Mouse (Mus musculus) MEL-GATA-1-ER (cell line): ENCODE data around the gene Neurog3.

Experiments
- DNase-seq: peaks from one replicate; pipeline ENCODE4 v3.0.0-alpha.2; 2012; ENCODE audit warnings: low read depth; ENCODE audit errors: extremely low read depth

Gene Neurog3

DNA sequence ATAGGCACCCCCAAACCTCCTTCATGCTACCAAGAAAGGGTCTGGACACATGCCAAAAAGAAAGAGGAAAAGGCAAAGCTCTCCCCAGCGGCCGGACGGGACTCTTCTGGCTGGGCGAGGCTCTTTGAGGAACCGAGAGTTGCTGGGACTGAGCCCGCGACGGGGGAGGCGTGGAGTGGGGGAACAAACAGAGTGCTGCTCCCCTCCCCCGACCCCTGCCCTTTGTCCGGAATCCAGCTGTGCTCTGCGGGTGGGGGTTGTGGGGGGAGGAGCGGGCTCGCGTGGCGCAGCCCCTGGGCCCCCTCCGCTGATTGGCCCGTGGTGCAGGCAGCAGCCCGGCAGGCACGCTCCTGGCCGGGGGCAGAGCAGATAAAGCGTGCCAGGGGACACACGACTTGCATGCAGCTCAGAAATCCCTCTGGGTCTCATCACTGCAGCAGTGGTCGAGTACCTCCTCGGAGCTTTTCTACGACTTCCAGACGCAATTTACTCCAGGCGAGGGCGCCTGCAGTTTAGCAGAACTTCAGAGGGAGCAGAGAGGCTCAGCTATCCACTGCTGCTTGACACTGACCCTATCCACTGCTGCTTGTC is at the start of gene Neurog3:
TSS of gene Neurog3 (plus strand) at position 400 of the 591 bp plus-strand sequence.
- DNase-seq = no peak

DNA sequence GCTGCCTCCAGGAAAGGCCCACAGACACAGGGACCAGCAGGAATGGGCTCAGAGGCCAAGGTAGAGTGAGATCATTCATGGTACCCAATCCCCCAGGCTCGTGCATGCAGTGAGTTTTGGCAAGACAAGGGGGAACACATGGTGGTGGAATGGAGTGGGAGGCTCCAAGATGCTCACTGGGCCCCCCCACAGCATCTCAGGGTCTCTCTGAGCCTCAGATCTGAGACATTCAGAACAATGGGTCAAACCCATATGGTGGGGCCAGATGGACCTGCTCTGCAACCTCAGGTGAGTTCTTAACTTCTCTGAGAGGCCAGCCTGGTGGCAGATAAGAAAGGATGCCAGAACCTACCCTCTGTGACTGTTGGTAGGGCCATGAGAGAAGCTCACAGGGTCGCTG is 46.8 kb upstream of the Neurog3 start:
- no peak for DNase-seq

DNA sequence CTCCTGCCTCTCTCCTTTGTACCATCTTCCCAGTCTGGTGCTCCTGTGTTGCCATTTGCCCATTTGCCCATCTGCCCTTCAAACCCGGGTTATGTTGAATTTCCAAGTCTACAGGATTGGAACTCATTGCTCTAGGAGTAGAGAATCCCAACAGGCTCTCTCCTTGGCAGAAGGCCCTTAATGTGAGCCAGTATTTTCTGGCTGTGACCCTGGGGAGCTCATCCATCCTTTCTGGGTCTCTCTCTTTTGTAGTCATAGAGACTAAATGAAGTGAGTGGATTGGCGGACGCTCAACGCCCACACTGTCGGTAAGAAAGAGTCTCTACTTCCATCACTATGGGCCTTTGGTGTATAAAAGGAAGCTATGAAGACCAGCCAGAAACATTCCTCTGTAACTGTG is 46.1 kb upstream of the Neurog3 start:
- DNase-seq = no peak

DNA sequence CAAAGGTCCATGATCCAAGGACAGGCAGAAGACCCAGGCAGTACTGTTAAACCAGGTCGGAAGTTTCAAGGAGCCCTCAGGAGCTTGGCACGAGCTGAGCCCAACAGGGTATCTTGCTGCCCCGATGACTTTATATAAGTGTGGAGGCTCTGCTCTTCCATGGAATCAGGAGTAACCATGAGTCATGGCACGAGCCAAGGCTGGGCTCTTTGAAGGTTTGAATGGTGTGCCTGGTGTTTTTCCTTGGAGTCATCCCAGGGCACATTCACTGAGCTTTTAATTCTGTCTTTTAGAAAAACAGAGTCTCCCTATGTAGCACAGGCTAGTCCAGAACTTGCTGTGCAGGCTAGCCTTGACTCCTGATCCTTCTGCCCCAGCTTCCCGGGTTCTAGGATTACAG is 44.5 kb upstream of the Neurog3 start:
- no peak for DNase-seq

DNA sequence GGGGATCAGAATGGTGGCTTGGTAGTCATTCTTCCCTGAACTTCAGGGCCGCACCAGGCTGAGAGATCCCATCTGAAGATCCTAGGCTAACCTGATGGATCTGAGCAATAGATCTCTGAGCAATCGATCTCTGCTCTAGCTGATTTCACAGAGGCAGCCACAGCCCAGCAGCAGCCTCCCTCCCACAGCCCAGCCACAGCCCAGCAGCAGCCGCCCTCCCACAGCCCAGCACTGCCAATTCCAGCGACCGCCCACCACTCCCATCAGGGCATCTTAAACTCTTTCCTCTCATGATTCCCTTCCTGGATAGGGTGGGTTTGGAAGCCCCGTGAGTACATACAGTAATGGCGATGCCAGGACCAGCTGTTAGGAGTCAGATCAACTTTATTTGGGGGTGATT is 43.8 kb upstream of the Neurog3 start:
- no peak for DNase-seq

DNA sequence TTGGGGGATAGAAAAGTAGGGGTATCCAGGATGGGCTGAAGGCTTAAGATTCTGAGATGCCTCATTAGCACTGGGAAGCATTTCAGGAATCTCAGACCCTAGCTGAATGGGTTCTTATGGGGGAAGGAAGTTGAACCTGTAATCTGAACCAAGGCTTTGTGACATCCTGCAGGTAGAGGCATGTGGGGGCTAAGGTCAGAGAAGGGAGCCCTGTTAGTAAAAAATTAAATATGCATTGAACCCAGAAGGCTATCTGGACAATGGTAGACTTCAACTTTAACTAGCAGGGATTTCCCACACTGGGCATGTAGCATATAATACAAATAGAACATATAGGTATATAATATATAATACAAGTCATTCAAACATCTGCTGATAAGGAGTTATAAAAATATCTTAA is 43.4 kb upstream of the Neurog3 start:
- DNase-seq = no peak

DNA sequence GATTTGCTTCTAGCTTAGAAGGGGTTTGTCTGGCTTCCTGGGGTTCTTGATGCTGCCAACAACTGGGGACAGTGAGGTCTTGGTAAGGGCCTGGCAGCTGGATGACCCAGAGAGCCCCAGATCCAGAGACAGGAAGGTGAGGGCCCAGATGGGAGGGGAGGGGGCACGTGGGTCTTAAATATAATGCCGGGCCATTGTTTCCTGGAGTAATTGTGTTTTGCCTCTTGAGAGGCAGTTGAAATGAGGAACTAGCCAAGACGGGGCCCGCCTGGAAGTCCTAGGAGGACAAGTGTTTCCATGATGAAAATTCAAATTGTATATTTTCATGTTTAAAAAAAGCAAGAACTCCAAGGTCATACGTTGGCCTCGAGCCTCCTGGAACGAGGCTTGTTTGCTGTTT is 39.0 kb upstream of the Neurog3 start:
- no peak for DNase-seq

DNA sequence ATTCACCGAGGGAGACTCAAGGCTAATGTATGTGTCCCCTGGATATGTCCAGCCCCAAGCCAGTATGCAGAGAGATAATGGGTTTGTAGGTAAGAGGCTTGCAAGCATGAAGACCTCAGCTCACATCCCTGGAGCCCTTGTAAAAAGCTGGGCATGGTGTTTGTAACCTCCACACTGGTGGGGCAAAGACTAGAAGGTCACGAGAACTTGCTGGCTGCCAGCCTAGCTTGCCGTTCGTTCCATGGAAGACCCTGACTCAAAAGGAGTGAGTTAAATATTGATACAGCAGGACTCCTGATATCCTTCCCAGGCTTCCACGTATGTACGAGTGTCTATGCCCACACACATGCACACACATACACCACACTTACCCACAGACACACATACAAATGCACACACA is 38.5 kb upstream of the Neurog3 start:
- DNase-seq = no peak

DNA sequence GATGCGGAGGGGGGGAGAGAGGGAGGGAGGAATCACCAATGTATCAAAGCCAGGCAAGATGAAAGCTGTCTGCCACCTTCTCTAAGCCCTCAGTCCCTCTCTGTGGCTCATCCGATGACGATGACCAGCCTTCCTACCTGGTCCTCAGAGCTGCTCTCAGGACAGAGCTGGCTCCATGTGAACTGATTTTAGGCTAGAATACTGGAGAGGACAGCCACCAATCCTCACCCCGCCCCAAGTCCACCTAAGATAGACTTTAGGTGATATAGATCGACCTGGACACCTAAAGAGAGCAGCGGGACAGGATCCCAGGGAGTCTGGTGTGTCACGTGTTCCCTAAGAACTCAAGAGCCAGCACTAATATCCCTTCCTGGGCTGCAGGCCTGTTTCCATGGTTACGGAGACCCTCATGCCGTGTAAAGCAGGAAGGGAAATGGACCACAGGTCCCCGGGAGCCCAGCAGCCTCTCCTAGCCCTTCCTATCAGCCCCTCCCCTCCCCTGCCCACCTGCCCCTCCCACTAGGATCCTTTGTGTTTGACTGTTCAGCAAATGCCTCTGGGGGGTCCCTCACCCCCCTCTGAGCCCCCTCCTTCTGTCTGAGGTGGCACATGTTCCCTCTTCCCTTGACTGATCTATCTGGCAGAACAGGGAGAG is 33.0 kb upstream of the Neurog3 start:
- DNase-seq = no peak

DNA sequence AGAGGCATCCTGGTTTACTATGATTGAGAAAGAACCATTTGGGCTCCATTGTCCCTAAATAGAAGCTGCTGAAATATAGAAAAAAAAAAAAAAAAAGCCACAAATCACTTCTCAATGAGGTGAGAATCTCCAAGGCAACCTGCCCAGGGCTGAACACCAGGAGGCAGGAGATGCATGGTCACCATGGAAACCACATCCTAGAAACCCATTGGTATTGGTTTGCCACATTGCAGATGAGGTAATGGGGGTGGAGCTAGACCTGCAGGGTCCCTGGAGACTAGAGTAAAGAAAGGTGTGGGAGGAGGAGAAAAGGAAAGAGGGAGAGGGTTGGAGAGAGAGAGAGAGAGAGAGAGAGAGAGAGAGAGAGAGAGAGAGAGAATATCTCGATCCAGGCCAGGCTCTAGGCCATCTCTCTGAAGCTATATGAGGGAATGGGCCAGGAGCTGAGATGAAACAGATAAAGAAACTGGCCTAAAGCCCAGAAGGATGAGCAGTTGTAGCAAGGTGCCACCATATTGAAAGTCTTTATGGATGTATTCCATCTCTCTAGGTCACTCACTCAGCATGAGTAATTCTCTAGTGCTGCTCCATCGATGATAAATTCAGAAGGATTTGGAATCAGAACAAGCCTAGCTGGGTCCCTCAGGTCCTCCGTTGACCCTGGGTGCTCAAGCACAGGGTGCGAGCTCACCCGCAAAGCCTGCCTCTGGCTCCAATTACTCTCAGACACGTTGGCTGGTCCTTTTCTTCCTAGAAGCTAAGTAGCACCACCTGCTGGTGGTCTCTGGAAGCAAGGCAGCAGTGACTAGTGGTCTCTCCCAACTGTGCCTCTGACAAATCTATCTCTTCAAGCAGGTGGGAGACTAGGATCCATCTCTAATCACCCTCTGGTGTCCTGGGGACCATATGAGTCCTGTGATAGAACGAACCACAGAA is 31.1 kb upstream of the Neurog3 start:
- peak; percentile 41 for DNase-seq

DNA sequence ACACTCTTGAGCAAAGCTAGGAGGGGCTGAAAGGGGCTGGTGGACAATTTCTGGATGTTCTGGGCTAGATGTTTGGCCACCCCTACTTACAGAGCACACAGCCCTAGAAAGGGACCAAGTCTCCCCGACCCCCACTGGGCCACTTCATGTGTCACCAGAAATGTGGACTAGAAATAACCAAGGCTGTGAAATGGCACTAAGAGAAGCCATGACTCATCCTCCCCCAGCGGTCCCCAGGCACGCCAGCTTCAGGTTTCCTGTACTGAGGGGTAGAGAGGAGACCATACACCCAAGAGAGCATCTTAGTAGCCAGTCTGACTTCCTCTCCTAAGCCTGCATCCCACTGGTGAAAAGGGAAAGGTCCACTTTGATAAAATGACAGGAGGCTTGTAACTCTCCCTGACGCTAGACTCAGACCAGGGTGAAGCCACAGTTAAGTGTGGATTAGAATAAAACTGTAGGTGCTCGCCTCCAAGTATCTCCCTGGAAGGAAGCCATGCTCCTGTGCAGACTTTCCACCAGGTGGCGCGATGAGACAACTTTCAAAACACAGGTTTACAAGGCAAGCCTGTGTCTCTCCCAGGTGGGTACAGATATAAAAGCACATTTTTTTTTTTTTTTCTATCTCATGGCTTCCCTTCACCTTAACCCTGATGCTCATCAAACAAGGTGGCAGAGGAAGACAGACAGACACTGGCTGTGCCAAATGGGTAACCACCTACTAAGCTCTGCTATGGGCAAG is 27.9 kb upstream of the Neurog3 start:
- peak; percentile 29 for DNase-seq

DNA sequence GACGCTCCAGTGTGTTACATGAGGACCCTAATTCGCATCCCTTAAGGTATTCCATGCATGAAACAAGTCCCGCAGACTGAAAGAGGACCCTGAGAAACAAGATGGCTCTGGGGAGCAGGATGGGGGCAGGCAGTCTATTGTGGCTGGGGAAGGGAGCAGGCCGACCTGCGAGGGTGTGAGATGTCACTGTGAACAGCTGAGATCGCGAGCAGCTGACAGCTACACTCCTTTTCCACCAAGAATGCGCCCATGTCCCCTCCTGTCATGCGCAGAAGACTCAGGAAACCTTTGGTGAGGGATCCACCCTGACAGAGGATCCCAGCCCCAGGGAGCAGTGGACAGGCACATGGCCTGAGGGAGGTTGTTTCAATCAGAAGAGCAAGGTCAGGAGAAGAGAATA is 25.8 kb upstream of the Neurog3 start:
- DNase-seq = no peak

DNA sequence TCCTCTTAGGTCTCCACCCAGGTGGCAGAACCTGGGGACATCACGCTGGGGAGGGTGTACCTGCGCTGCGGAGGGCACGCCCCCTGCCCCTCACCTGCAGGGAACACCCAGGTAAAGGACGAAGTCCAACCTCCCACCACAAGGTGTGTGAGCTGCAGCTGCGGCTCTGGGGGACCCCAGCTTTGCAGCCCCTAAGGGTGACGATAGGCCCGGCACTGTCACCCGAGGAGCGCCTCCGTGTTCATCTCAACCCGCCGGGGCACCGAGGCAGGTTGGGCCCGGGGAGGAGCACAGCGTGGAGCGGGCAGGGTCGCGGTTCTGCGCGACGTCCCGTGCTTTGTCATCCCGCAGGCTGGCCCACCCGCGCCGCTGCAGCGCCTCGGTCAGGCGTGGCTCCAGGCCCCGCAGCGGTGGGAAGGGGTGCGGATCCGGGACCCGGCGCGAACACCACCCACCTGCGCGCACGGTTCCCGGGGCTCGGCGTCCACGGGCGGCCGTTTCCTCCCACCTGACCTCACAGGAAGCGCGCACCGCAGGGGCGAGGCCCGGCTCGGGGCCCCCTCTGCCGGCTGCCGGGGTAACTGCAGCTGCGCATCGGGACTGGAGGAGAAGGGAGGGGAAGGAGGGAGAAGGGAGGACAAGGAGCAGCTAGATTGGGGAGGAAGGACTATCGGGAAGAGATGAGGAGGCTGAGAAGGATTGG is 22.2 kb upstream of the Neurog3 start:
- DNase-seq = peak; percentile 24

DNA sequence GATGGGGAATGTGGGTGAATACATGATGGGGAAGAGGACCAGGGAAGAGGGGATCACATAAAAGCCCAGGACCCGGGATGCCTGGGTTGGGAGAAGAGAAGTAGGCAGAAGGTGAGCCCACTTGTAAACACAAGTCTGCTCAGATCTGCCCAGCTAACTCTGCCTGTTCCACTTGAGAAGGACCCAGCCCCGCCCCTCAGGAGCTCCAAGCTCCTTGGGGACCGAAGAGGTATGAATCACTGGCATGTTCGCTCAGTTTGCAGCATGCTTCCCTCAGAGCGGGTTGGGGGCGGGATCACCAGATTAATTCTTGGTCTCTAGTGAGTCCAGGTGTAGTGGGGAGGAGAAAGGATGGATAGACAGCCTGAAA is 21.7 kb upstream of the Neurog3 start:
- peak; percentile 9 for DNase-seq

DNA sequence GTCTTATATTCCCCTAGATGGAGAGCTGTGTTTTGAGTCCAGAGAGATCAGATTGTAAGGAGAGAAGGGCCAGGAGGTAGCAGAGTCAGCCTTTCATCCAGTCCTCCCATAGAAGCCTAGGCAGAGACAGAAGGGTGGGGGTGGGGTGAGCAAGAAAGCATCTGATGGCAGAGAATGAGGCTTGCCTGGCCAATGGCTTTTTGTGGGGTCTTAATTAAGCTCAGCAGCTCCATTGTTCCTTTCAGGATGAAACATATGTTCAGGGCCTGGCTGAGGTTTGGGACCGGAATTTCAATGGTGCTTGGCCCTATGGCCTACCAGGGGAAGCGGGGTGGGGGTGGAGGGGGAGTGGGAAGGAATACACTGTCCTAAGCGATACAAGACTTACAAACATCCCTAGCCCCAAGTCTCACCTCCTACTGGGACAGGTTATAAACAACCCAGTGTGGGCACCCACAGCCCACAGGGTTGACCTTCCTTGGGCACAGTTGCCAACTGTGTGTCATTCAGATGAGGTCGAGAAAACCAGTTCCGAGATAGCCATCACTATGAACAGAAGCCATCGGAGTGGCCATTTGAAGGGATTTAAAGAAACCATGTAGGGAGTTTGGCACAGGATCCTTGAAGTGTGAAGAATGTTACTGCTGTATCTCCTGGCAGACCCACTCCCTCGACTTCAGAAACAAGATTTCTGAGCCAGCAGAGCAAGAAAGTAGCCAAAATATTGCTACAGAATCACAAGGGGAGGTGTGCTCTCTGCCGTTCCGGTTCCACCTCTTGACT is 18.8 kb upstream of the Neurog3 start:
- DNase-seq = no peak

DNA sequence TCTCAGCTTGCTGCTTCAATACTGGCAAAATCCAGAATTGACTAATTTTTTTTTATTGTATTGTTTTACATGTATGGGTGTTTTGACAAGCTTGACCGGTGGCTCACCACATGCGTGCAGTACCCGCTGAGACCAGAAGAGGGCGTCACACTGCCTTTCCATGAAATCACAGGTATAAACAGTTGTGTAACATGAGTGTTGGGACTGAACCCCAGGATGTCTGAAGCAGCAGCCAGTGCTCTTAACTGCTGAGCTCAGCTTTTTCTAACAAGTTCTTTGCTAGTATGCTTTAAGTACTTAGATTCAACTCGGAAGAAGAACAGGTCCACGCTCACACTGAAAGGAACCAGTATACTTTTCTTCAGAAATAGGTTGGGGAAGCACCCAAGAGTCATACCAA is 5.8 kb upstream of the Neurog3 start:
- DNase-seq = no peak

DNA sequence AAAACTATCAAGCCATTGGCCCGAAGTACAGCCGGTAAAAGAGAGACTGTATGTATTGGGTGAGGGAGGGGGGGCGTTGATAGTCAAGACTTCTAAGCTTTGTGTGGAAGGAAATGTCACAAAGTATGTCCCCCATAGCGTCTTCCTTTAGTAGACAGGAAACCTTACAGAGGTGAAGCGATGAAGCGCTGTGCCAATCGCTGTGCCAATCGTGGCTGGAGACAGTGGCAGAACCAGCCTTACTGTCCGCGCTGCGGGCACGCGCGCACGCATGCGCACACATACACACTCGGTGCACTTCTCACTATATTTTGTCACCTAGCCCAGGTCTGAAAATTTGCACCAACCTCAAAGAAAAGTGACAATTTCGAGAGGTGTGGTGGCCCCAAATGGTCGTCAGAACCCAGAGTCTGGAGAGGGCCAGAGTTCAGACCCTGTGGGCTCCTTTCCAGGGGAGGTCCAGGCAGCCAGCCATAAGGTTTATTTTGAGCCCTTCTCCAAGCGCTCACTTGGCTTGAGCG is 5.1 kb upstream of the Neurog3 start:
- DNase-seq = no peak

DNA sequence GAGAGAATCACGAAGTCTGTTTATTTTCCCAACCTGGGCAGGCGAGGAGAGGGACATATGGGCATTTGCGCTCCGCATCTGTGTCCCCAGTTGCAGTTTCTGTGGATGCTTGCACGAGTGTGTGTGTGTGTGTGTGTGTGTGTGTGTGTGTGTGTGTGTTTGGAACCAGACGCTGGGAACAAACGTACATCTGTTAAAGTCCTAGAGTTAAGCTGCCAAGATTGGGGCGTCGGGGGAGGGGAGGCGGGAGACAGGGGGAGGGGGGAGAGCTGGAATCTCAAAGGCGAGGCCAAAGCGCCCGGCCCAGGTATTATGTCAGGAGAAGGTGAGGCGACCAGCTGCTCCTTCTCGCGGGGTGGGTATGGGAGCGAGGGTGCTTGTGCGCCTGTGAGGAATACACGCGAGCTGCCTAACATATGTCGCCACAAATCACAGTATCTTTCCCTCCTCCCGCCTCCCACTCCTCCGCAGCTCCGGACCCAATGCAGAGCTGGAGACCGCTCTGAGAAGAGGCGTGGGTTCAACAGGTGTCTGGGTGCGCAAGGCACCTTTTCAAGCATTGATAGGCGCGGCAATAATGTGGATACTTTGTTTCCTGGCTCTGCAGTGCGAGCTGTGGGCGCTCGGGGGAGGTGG is 4.5 kb upstream of the Neurog3 start:
- DNase-seq = no peak

DNA sequence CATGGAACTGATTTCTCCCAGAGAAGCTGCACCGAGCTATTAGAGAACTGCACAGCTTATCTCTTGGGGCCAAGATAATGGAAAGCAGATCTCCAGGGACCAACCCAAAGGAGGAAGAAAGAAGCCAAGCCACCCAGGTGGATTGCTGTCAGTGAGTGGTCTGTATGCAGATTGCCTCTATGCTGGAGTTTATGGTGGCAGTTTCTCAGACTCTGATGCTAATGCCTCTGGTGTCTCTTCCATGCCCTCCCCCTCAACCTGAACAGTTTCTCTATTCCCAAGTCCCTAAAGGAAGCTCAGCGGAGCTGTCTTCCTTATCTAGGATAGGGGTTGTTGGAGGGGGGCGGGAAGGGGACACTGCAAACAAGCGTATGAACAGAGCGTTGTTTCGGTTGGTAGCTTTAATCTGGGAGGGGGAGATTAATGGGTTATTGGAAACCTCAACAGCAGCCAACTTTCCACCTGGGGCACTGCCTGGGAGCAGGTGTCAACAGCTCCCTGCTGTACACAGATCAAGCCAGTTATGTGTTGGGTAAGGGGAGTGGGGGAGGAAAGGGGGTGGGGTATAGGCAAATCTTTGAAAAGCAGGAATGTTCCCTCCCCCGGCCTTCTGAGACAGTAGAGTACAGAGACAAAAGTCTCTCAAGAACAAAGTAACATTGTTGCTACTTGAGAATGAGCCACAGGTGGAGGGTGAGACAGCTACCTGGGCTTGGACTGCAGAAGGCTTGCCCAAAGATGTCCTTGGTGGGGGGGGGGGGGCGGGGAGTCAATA is 3.0 kb downstream of the Neurog3 start:
- DNase-seq = no peak
